Mouse (Mus musculus) NIH3T3 (cell line): ENCODE measurements at regions not wholly inside any gene's neighbourhood (a gene's known extent, or its start where the extent isn't known, plus 50 kb on each side); places are given as distances from the start of the nearest gene placed in this dataset.

ENCODE experiments used
- DNase-seq: peaks from one replicate; pipeline ENCODE4 v3.0.0-alpha.2; 2012; ENCODE audit warnings: low read depth

DNA sequence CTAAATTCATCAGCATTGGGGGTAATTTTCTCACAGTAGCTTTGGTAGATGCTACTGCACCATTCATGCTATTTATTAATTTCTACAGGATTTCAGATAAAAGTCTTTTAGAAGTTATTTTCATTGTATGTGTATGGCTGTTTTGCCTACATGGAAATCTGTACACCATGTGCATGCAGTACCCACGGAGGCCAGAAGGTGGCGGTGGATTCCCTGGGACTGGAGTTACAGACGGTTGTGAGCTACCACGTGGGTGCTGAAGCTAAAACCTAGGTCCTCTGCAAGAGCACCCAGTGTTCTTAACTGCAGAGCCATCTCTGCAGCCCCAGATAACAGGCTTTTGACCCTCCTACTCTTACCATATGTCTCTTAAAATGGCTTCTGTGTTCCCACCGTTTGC is 176.7 kb upstream of the Fam19a5 start:
- peak; percentile 29 for DNase-seq

DNA sequence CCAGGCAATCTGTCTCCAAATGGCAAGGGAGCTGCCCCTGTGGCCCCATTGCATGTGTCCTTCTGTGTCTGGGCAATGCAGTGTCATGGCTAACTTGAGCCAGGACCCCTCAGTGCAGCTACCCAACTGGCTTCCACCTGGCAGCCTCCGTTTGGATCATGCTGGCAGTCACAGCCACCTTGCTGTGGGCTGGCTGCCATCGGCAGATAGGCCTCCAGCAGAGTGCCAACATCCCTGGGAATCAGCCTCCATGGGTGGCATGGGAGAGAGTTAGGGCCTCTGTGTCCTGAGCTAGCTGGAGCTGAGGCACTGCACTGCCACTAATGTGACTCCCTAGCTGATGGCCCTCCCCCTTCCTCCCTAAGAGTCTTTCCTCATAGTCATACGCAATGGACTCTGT is 174.7 kb upstream of the Fam19a5 start:
- DNase-seq: no peak

DNA sequence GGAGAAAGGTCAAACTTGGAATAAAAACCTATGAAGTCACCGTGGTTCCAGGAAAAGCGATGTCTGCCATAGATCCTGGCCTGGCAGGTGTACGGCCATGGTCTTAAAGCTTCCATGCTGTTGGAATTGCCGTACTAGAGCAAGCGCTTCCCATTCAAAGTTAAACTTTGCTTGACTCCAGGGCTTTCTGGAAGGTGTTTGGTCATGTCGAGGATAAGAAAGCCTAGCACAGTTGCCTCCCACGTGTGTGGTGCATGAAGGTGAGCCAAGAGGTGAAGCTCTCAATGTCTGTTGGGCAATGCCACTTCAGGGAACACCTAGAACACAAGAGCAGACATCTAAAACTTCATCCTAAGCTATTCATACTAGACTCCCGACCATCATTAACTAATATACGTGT is 174.3 kb upstream of the Fam19a5 start:
- no peak for DNase-seq

DNA sequence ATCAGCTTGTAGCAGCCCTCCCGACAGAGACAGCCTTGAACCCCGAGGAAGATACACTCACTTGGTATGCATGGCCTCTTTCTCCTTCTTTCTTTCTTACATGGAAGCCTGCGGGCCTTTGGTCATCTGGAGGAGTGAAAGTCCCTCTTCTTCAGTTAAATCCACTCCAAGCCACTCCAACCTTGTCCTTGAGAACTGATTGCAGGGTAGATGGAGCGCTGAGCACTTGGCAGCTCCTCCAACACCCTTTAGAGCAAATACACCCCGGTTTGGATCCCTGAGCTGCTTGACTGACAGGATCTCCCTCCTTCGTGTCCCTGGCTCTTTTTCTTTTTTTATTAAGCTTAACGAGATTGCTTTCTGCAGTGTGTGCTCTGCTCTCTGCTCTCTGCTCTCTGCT is 173.3 kb upstream of the Fam19a5 start:
- DNase-seq: no peak

DNA sequence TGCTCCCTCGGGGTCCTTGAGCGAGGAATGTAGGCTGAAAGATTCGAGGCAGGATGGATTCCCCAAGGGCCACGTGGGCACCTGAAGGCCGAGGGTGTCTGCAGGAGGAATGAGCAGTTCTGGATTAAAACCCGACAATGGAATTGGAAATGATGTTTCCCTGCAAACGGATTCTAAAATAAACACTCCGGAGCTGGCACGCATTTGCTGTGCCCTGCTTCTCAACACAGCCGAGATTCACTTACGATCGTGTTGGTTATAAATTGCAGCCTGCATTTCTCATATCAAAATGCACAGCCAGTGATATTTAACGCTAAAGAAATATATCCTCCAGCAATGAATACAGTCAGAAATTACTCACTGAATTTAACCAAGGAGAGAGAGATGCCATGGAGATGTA is 169.4 kb upstream of the Fam19a5 start:
- DNase-seq: no peak

DNA sequence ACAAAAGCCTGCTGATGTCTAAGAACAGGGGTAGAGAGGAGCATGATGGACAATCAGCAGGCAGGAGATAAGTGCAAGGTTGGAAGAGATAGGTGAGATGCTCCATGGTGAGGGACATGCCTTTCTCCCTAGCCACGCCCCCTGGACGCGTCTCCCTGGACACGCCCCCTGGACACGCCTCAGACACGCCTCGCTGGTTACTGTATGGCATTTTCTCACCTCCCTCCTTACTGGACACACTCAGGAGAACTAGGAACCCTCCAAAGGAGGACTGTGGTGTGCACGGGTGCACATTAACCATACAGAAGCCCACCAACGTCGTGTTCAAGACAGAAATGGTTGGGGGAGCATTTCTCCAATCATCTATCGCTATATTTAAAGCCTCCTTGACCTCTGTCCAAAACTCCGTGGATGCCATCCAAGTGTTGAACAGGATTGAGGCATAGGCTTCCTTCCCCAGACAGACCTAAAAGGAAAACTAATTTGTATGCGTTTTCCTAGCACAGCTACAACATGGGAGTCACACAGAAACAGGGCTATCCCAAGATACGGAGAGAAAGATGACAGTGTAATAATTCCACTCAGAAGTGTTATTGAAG is 168.4 kb upstream of the Fam19a5 start:
- no peak for DNase-seq

DNA sequence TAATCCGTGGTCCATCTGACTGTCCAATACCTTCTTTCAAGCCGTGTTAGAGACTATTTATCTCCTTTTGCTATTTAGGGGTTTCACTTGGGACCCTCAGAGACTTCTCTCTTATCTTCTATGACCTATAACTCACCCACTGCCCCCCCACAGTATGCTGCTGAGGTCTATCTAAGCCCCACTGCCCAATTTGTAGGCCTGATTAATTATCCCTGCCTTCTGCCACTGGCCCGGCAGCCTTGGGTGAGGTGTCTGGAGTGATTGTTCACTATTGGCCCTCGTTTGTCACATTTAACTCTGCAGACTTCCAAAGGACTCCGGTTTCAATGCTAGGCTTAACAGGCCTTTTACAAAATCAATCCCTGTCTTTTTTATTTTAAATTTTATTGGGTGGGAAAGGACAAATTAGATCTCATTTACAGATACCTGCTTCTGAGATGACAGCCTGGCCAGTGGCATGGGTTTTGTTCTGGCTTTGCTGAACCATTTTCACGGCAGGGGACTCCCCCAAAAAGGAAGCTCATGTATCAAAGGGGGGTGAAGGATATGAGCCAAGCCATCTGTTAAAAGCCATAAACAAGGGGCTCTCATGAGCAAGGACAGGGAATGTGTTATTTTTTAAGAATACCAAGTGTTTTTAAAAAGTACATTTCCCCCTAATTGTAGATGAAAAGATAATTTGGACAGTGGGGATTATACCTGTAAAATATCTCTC is 160.4 kb upstream of the Fam19a5 start:
- no peak for DNase-seq

DNA sequence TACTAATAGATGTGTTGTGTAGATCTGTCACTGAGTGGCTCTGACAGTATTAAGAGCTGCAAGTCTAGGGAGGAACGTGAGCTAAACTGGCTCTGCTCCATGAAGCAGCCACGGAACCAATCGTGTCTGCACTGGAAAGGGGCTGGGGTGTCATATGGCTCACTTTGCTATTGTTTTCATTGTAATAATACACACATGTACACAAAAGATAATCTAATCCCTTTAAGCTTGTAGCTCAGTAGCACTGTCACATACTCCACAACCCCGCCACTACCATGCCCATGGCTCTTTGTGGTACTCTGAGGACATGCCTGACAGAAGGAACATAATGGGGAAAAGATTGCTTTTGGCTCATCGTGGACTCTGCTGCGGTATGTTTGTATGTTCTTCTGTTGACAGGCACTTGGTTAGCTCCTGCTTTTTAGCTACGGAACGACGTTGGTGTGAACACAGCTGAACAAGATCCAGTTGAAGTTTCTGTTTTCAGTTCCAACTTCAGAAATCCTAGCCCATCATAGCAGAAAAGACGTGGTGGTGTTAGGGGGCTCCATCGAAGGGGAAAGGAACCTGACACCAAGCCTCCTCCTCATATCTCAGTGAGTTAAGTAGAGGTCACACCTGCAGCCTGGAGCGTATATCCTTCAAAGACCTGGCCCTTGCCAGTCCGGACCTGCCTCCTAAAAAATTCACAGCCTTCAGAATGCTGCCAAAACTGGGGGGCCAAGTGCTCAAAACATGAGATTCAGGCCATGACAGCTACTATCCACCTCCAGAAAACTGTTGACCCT is 159.6 kb upstream of the Fam19a5 start:
- DNase-seq: no peak

DNA sequence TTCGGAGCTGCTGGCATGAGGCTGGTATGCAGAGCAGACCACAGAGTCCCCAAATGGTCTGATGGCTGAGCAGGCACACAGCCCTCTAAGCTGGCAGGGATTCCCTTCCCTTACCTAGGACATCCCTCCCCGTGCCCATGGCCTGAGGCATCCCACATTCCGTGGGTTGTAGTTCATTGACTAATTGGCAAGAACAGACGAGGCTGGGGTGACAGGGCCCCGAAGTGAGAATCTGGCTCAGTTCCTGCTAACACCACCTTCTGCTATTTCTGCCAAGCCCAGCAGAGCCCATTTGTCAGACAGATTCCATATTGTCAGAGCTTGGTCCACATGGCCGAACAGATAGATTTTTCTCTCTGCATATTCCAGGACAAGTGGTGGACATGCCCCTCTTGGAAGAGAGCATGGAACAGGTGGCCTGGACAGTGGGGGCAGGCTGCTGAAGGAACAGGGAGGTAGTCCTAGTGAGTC is 157.6 kb upstream of the Fam19a5 start:
- no peak for DNase-seq

DNA sequence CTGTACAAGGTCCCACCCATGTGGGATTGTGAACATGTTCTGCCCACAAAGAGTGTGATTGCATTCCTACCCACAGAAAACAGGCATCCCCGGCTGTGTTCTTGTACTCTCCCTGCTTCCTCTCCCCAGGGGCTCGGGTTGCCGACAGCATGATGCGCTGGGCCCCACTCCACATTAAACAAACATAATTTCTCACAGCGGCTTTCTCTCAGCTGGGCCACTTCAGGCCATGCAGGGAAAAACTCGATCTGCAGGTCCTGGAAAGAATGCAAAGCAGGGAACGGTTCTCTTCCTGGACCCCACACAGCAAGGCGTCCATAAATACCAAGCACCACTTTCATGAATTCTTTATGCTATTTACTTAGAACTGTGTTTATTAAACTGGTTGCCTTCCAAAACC is 152.7 kb upstream of the Fam19a5 start:
- no peak for DNase-seq

DNA sequence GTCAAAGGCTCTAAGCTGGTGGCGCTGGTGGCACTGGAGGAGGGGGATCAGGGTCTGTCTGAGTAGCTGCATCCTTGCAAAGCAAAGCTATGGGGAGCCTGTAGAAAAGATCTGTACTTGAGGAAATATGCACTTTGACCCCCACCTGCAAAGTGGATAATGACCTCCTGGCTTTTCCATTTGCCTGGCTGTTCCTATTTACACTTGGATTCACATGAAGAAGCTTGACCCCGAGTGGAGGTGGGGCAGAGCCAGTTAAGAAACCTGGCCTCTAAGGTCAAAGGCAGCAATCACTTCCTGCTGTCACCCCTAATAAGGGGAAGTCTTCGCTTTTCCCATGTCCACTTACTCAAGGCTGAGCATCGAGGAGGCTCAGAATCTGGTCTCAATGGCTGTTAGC is 145.7 kb upstream of the Fam19a5 start:
- no peak for DNase-seq

DNA sequence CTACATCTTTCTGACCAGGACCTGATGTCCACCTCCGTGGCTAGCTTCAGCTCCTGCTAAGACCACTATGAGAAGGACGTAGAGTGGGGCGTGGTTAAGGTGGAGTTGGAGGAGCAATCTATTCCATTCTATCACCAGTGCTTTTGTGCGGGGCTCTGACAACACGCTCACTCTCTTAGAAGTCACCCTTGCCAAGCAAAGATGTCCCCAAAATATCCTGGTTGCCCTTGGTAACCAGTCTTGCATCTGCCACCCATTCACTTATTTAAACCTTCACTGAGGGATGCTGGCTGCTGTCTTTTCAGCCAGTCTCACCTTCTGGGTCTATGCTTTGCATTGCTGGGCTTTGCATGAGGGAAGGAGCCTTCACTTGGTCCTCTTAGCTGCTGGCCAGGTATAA is 138.4 kb upstream of the Fam19a5 start:
- DNase-seq: no peak

DNA sequence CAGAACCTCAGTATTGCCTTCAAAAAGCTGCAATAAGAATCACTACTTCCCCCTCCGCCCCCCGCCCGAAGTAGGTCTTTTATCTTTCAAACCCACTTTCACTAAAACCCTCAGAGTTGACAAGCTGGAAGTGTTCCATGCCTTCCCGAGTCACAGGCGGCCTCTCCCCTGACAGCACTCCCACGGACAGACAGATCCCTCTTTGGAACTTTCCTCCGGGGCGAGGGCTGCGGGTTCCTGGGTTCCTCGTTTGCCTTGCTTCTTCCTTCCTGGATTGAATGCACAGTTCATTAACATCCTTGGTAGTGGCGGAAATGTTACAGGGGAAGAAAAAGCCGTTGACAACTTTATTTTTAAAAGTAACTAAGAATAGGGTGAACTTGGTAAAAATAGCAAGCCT is 132.1 kb upstream of the Fam19a5 start:
- DNase-seq: no peak

DNA sequence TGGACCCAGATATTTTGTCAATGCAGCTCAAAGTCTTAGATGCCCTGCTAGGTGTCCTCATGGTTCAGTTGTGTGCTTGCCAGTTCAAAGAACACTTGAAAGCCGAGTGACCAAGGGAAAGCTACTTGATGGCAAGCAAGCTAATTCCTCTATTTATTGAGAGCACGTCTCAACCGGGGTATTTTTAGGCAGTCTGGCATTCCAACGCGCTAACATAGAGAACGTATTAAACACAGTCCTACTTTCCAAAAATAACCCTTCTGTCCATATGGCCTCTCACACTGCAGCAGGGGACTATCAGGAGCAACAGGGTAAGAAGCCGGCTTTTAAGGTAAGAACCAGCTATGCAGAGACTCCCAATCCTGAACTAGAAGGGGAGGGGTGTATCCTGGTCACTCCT is 128.1 kb upstream of the Fam19a5 start:
- no peak for DNase-seq

DNA sequence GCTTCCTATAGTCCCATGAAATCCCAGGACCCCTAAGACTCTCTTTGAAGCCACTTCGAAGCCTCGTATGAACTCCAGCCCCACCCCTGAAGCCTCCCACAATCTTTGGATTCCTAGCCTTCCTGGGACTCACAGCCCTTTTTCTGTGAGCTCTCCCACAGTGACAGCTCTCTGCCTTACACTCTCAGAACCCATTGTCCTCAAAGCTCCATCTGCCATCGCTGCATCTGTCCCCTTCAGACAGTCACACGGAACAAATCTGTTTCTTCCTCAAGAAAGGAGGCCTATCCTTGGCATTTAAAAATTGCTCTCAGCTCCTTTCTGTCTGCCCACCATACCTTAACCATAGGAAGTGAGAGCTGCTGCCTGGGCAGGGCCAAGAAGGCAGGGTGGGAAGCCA is 122.4 kb upstream of the Fam19a5 start:
- no peak for DNase-seq

DNA sequence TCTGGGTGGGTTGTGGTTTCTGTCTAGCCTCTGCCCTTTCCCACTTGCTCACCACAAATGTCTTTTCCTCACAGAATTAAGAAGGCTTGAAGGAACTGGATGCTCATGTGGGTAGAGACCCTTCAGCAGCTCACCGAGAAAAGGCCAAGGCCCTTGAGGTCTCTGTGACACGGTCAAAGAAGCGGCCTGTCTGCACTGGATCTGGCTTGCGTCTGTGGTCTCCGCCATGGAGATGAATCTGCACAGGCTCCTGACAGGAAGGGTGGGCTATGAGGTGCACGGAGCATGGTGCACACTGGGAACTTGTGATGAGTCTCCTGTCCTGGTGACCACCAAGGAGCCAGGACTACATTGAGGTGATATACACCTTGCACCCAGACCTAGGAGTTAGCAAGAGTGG is 110.8 kb upstream of the Fam19a5 start:
- DNase-seq: no peak

DNA sequence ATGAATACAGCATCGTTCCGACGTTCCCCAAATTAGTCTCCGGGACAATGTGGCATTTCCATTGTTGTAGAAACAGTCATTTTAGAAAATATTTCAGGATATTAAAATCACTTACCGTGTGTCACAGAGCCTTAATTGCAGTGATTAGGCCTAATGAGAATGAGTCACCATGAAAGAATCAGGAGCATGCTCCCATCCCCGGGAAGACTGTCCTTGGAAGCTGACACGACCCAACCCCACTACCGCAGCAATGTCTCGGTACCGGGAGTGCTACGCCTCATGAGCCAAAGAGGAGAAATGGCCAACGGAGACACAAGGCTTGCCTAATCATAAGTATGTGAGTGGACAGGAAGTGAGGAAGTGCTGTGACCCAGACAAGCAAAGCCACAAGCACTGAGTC is 110.2 kb upstream of the Fam19a5 start:
- DNase-seq: no peak

DNA sequence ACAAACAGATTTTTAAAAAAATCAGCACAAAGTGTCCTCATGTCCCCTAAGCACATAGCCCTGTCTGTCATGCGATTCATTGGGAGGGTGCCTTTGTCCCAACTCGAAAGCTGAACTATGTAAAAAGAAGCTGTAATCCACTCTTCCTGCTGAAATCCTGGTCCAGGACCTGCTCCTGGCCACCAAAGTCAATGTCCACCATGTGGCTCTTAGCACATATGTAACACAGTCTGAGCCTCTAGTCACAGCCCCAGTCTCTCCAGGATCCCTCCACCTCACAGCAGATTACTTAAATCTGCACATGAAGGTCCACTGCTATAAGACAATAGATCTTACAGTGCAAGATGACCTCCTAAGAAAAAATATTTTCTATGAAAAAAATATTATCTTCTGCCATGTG is 108.5 kb upstream of the Fam19a5 start:
- no peak for DNase-seq

DNA sequence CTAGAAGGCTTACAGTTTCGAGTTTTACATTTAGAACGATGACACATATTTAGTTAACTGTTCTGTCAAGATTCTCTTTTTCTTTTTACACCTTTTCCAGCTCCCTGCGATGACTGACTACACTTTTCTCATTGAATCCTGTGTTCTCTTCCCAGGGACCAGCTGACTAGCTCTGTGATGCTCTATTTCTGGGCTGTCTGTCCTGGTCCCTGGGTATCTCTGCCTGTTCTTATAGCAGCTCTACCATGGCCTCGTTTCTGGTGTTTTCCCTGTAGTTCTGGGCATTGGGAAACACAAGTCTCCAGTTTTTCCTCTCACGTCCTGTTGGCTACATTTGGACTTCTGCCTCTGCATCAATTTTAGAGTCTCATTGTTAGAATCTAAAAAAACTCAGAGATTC is 106.5 kb upstream of the Fam19a5 start:
- DNase-seq: no peak

DNA sequence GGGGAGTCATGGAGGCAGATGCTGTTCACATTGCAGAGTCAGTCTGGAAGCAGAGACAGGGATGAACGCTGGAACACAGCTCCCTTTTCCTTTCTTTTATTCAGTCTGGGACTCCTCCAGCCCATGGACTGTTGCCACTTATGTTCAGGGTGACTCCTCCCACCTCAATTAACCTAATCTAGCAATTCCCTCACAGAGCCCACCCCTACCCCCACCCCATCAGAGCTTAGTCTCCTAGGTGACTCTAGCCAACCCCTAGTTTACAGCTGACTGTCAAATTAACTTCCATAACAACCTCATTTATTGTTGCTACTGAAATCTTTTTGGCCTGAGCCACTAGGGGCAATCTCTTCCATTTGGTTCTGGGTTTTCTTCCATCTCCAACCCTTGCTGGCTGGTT is 85.2 kb upstream of the Fam19a5 start:
- no peak for DNase-seq

DNA sequence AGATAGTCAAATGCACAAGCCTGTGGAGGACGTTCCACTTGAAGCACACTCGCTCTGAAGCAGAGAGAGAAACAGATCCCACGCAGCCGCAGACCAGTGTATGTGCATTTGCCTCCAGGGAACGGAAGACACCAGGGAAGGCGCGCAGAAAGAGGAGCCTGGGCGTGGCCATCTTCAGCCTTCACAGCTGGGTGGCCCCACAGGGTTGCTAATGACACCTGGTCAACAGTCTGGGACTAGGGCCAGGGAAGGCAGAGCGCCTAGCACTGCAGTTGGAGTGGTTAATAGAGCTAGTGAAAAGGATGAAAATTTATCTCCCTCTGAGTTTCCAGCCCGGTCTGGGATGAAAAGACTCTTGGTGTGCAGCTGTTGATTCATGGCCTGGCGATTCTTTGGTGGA is 67.9 kb upstream of the Fam19a5 start:
- no peak for DNase-seq

DNA sequence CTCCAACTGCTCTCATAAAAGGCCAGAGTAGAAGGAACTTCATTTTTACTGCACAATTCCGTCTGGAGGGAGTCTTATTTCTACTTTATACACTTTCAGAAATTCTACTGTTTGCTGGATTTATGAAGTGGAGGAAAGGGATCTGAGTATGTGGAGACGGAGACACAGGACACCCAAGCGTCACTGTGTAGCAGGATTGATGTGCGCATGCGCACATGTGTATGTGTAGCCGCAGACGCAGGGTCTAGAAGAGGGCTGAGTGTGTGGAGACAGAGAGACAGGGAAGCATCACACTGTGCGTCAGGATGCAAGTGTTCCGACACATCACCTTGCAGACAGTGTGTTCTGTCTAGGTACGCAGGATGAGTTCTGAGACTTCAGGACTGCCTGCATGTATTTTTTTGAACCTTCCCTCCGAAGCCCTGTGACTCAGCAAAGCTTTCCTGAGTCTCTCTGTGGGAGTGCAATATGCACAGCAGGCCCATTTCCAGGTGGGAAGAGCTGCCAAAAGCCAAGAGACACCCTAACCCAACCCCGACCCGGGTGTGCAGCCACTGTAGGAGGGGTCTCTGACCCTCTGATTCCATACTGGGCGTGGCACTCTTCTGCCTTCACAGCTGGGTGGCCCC is 67.1 kb upstream of the Fam19a5 start:
- no peak for DNase-seq

DNA sequence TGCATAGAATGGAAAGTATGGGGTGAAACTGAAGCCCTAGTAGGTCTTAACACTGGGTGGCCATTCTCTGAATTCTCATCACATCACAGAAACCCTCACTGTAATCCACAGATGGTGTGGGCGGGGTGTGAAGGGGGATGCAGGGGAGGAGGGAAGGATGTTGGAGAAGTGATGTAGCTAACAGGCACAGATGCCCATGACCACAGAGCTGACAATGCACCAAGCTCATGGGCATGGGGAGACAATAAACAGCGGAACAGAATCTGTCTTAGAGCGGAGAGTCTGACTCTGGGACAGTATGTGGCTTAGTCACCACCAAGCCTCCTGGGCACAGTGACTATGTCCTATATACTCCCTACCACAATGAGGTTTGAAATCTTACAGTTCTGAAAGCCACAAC is 63.3 kb upstream of the Fam19a5 start:
- no peak for DNase-seq
